ENCODE assay signal across 7 mouse cellular contexts in the genomic region with DNA sequence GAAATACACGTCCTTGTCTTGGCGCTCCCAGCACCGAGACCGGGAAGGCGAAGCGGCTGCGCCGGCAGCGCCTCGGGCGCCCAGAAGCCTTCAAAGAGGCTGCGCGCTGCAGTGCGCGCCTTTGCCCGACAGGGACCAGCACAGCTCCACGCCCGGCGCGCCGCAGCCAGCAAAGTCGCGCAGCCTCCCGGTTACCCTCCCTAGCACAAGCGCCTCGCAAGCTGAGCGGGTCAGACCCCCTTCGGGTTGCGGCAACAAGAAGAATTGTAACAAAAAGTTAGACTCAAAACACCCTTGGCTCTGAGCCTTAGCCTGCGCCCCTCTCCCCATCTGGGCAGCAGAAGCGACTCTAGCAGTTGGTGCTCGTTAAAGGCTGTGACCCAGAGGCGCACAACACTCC. TPM values are rescaled to one million over a fixed set of nuclear protein-coding genes. Genes with fewer than 3 reads are reported as not detected.
DNase-seq lines count a peak whose midpoint lies in the region; ATAC-seq and TF ChIP-seq lines count a peak whose summit lies in the region.

No protein-coding gene starts in this region.

- DNase-seq in adrenal gland, postnatal 25 days = peak; percentile 81
- peak; percentile 79 for DNase-seq in embryo, embryonic 11.5 days (ENCODE audit: low read depth, low spot score)
- peak; percentile 95 for DNase-seq in heart, adult 11 months
- DNase-seq in spleen, adult 2 months (ENCODE audit: low read depth in 1 of 2, low spot score in 2 of 2) = peak; percentile 50 to 75

- no peak for TF ChIP-seq POLR2A in spleen, adult 2 months (IDR thresholded peaks at IDR 0.05; ENCODE audit: low read depth, low read length)

- H3K4me3 ChIP-seq in intestine, postnatal 0 days (ENCODE audit: low read depth, low read length) = peak overlapping the region; percentile 58
- H3K4me3 ChIP-seq in limb, embryonic 15.5 days = peak overlapping the region; percentile 70
- peak overlapping the region; percentile 62 for H3K4me3 ChIP-seq in midbrain, embryonic 16.5 days (ENCODE audit: low read depth, low read length)
- H3K4me3 ChIP-seq in spleen, adult 2 months (ENCODE audit: extremely low read depth, insufficient read depth, insufficient read length) = peak overlapping the region; percentile 75

- WGBS in intestine, postnatal 0 days = under 1% methylated on average over 24 of the region's 33 CpGs
- WGBS in limb, embryonic 15.5 days = under 1% methylated on average over 33 of the region's 33 CpGs
- under 1% methylated on average over 33 of the region's 33 CpGs for WGBS in midbrain, embryonic 16.5 days
- 1% methylated on average over 33 of the region's 33 CpGs for WGBS in spleen, adult 2 months

- H3K36me3 ChIP-seq in intestine, postnatal 0 days (ENCODE audit: control insufficient read depth, insufficient read depth) = no peaks in the 10 kb centered on the region
- no peaks in the 10 kb centered on the region for H3K36me3 ChIP-seq in limb, embryonic 15.5 days
- no peaks in the 10 kb centered on the region for H3K36me3 ChIP-seq in midbrain, embryonic 16.5 days (ENCODE audit: control insufficient read depth, insufficient read depth, low read length)
- no peaks in the 10 kb centered on the region for H3K36me3 ChIP-seq in spleen, adult 2 months (ENCODE audit: control insufficient read depth, insufficient read depth, low read length)

- ATAC-seq in intestine, postnatal 0 days = peak; percentile 61; the same call in 1 of the 2 replicates
- ATAC-seq in limb, embryonic 15.5 days (ENCODE audit: insufficient number of reproducible peaks, low FRiP score, low TSS enrichment, low read depth) = 0 out of 2 replicates have a peak, but pooled peaks have one; percentile 35
- peak; percentile 60 for ATAC-seq in midbrain, embryonic 16.5 days

- H3K9me3 ChIP-seq in intestine, postnatal 0 days (ENCODE audit: control insufficient read depth) = no peaks in the 10 kb centered on the region
- no peaks in the 10 kb centered on the region for H3K9me3 ChIP-seq in limb, embryonic 15.5 days
- no peaks in the 10 kb centered on the region for H3K9me3 ChIP-seq in midbrain, embryonic 16.5 days (replicated peaks; ENCODE audit: control insufficient read depth, low read length, poor library complexity, severe bottlenecking)

- no peak overlapping the region for H3K27ac ChIP-seq in intestine, postnatal 0 days (ENCODE audit: low read depth, low read length)
- peak overlapping the region; percentile 82 for H3K27ac ChIP-seq in limb, embryonic 15.5 days
- peak overlapping the region; percentile 67 for H3K27ac ChIP-seq in midbrain, embryonic 16.5 days (ENCODE audit: low read length)
- no peak overlapping the region for H3K27ac ChIP-seq in spleen, adult 2 months (ENCODE audit: insufficient read depth, low read length)

- peaks cover 62% of the 10 kb centered on the region for H3K27me3 ChIP-seq in intestine, postnatal 0 days (replicated peaks; ENCODE audit: control insufficient read depth, insufficient read depth, low read length)
- peaks cover 59% of the 10 kb centered on the region for H3K27me3 ChIP-seq in limb, embryonic 15.5 days
- peaks cover 27% of the 10 kb centered on the region for H3K27me3 ChIP-seq in midbrain, embryonic 16.5 days (ENCODE audit: control insufficient read depth, insufficient read depth, low read depth, low read length)
- H3K27me3 ChIP-seq in spleen, adult 2 months (ENCODE audit: control insufficient read depth, insufficient read depth, low read length) = peaks cover 14% of the 10 kb centered on the region

- peak overlapping the region; percentile 84 for H3K4me2 ChIP-seq in intestine, postnatal 0 days (replicated peaks; ENCODE audit: low read depth)
- H3K4me2 ChIP-seq in limb, embryonic 15.5 days = peak overlapping the region; percentile 93
- peak overlapping the region; percentile 91 for H3K4me2 ChIP-seq in midbrain, embryonic 16.5 days (ENCODE audit: low read length)

- TF ChIP-seq CTCF in intestine, postnatal 0 days (IDR thresholded peaks at IDR 0.05; ENCODE audit: low read depth) = peak; percentile 95
- peak; percentile 78 for TF ChIP-seq CTCF in spleen, adult 2 months (IDR thresholded peaks at IDR 0.05; ENCODE audit: extremely low read depth, insufficient read depth, insufficient read length, insufficient replicate concordance)

- H3K9ac ChIP-seq in intestine, postnatal 0 days (ENCODE audit: low read depth, low read length) = 0 out of 2 replicates have a peak overlapping the region, but pooled peaks have one; percentile 37
- H3K9ac ChIP-seq in limb, embryonic 15.5 days = peak overlapping the region; percentile 77
- H3K9ac ChIP-seq in midbrain, embryonic 16.5 days (ENCODE audit: low read depth, low read length) = peak overlapping the region; percentile 74

- H3K4me1 ChIP-seq in intestine, postnatal 0 days (replicated peaks; ENCODE audit: control insufficient read depth, insufficient read depth, low read length) = peaks cover 5% of the 10 kb centered on the region; the same call in 1 of the 2 replicates
- peaks cover 71% of the 10 kb centered on the region for H3K4me1 ChIP-seq in limb, embryonic 15.5 days
- peaks cover 32% of the 10 kb centered on the region for H3K4me1 ChIP-seq in midbrain, embryonic 16.5 days (ENCODE audit: control insufficient read depth, insufficient read depth, low read length)
- peaks cover 18% of the 10 kb centered on the region for H3K4me1 ChIP-seq in spleen, adult 2 months (ENCODE audit: control insufficient read depth, insufficient read depth, insufficient read length)

RNA-seq across cellular contexts. Expression of a gene that starts 1.6 kb away (rescaled TPM):
- 2.1 TPM in 2 replicates for total RNA-seq in adrenal gland, postnatal 25 days (2021)
- 2.5 and 2.6 TPM in 2 replicates for polyA plus RNA-seq in intestine, postnatal 0 days (2015; fragmentation: Nextera tagmentation; extraction: Ambion mirVana)
- 13.4 and 16.6 TPM in 2 replicates for polyA plus RNA-seq in limb, embryonic 15.5 days (2015; fragmentation: Nextera tagmentation; extraction: Ambion mirVana)
- 9.4 and 15.4 TPM in 2 replicates for polyA plus RNA-seq in midbrain, embryonic 16.5 days (2015; fragmentation: Nextera tagmentation; extraction: Ambion mirVana)
- 9.6 and 15.5 TPM in 2 replicates for polyA plus RNA-seq in spleen, adult 2 months (2012; rRNA removed)

Comparison
In these comparisons a context has a peak if more than half of its experiments do, and no peak if none do; other contexts are left out.
1. H3K27ac ChIP-seq: peak in limb, embryonic 15.5 days (single experiment) and midbrain, embryonic 16.5 days (single experiment); none in intestine, postnatal 0 days (single experiment) and spleen, adult 2 months (single experiment).
2. Peak in every context shown above with its lines, with median percentiles within 50 percentile points of each other: DNase-seq, ATAC-seq, H3K4me2 ChIP-seq, H3K4me3 ChIP-seq and H3K9ac ChIP-seq.